Mouse (Mus musculus) heart, postnatal 10 days (tissue): ENCODE measurements around the gene Golga7b. TPM values are rescaled to one million over a fixed set of nuclear protein-coding genes. Genes with fewer than 3 reads are reported as not detected.
A peak's percentile ranks its signal among the peaks of the same experiment; 100 is the strongest.

Experiments
- DNase-seq, 2 experiments: peaks; one replicate each; pipeline ENCODE4 v3.0.0; 2021
- intact Hi-C: fragments of 180-260 bp; cut with DNase I; formaldehyde crosslinking; loops from one replicate; pipeline ENCODE4 v1.15.1; 2025
- total RNA-seq, 2 experiments: library from RNA; stranded (reverse); gene quantifications; 2 replicates each; pipeline ENCODE4 v1.2.3; 2021

Golga7b gene
- under 1 TPM; 0.29 to 0.30 TPM for total RNA-seq

GRCm38 (mm10) chr19:42247519-42247918 lies at the start of gene Golga7b:
Gene Golga7b (plus strand): TSS chr19:42247574.
- DNase-seq, result no peak
- intact Hi-C loops, result no loop called here

- DNase-seq, result no peak
- intact Hi-C loops, result no loop called here
Measured at GRCm38 (mm10) chr19:42198026-42198425, 49.3 kb upstream of the Golga7b start.

- DNase-seq, result peak in 1 of 2 experiments; percentile 7
- intact Hi-C loops, result no loop called here
Measured at GRCm38 (mm10) chr19:42201696-42202381, 45.5 kb upstream of the Golga7b start, which contains the start of gene Sfrp5. Gene Sfrp5 (minus strand): TSS chr19:42202252.

- intact Hi-C loops, result no loop called here
- DNase-seq, result no peak
Measured at GRCm38 (mm10) chr19:42202467-42202866, 44.9 kb upstream of the Golga7b start.

GRCm38 (mm10) chr19:42204306-42204705 lies 43.1 kb upstream of the Golga7b start:
- intact Hi-C loops, result no loop called here
- peak; percentile 22 to 33 for DNase-seq

- intact Hi-C loops, result no loop called here
- DNase-seq, result no peak
Measured at GRCm38 (mm10) chr19:42205201-42205600, 42.2 kb upstream of the Golga7b start.

- intact Hi-C loops, result no loop called here
- no peak for DNase-seq
Measured at GRCm38 (mm10) chr19:42209485-42209884, 37.9 kb upstream of the Golga7b start.

GRCm38 (mm10) chr19:42209976-42210375 lies 37.4 kb upstream of the Golga7b start:
- intact Hi-C loops, result no loop called here
- no peak for DNase-seq

GRCm38 (mm10) chr19:42211936-42212335 lies 35.4 kb upstream of the Golga7b start:
- DNase-seq, result no peak
- intact Hi-C loops, result no loop called here

GRCm38 (mm10) chr19:42214601-42215000 lies 32.8 kb upstream of the Golga7b start:
- no peak for DNase-seq
- intact Hi-C loops, result no loop called here

GRCm38 (mm10) chr19:42216699-42217373 lies 30.5 kb upstream of the Golga7b start:
- intact Hi-C loops, result loop anchor here (1.0 to 2.0 kb wide), 2 partner anchors 22 to 55 kb away; no protein-coding TSS in a partner anchor

GRCm38 (mm10) chr19:42217374-42217763 lies 30.0 kb upstream of the Golga7b start:
- intact Hi-C loops, result loop anchor here (1.0 to 2.0 kb wide), 2 partner anchors 21 to 55 kb away; no protein-coding TSS in a partner anchor
- peak; percentile 40 to 62 for DNase-seq

More at GRCm38 (mm10) chr19:42216699-42217373, 30.5 kb upstream of the Golga7b start:
- no peak for DNase-seq

- DNase-seq, result no peak
- intact Hi-C loops, result no loop called here
Measured at GRCm38 (mm10) chr19:42226451-42226850, 20.9 kb upstream of the Golga7b start.

GRCm38 (mm10) chr19:42229499-42230287 lies 17.7 kb upstream of the Golga7b start:
- intact Hi-C loops, result no loop called here
- no peak for DNase-seq

GRCm38 (mm10) chr19:42230288-42230568 lies 17.1 kb upstream of the Golga7b start:
- intact Hi-C loops, result no loop called here
- no peak for DNase-seq

GRCm38 (mm10) chr19:42230986-42231385 lies 16.4 kb upstream of the Golga7b start:
- DNase-seq, result no peak
- intact Hi-C loops, result no loop called here

- DNase-seq, result peak; percentile 48 to 60
- intact Hi-C loops, result loop anchor here (2.0 to 5.0 kb wide), 2 partner anchors 21 to 35 kb away; no protein-coding TSS in a partner anchor
Measured at GRCm38 (mm10) chr19:42237602-42238340, 9.6 kb upstream of the Golga7b start.

- DNase-seq, result peak; percentile 62 to 77
- intact Hi-C loops, result loop anchor here (2.0 to 5.0 kb wide), 2 partner anchors 22 to 34 kb away; no protein-coding TSS in a partner anchor
Measured at GRCm38 (mm10) chr19:42238341-42238715, 9.0 kb upstream of the Golga7b start.

GRCm38 (mm10) chr19:42240881-42241280 lies 6.5 kb upstream of the Golga7b start:
- intact Hi-C loops, result no loop called here
- DNase-seq, result no peak

GRCm38 (mm10) chr19:42243401-42243800 lies 4.0 kb upstream of the Golga7b start:
- intact Hi-C loops, result no loop called here
- DNase-seq, result no peak

GRCm38 (mm10) chr19:42246626-42247025 lies 748 bp upstream of the Golga7b start:
- intact Hi-C loops, result no loop called here
- DNase-seq, result no peak
